Mouse (Mus musculus): ENCODE results near the gene Slc25a39. TPM values are rescaled to one million over a fixed set of nuclear protein-coding genes. Genes with fewer than 3 reads are reported as not detected.

The Slc25a39 gene
- polyA plus RNA-seq (2012; rRNA removed) = 139 and 165 TPM in 2 replicates

DNA sequence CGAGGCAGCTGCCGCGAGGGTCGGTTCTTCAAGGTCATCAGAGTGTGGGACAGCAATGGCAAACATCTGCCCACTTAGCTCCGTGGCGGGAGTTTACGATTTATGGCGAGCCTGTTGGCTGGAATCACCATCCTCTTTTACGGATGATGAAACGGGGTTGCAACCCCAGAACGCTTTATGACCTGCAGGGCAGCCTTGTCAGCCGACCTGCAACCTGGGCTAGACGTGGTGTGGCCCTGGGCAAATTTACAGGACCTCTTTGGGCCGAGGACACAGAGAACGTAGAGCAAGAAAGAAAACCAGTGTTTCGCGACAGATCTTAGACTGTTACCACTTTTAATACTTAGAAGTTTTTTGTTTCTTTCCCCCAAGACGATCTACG, at the start of gene Slc25a39:
Slc25a39 (minus strand) TSS at position 113 of the 382 bp plus-strand sequence.

GRCm38 (mm10) chr11:102447497-102447896, 39.8 kb upstream of the Slc25a39 start, which contains the start of gene Fam171a2:
TSS of gene Fam171a2 (minus strand) at chr11:102447682.

DNA sequence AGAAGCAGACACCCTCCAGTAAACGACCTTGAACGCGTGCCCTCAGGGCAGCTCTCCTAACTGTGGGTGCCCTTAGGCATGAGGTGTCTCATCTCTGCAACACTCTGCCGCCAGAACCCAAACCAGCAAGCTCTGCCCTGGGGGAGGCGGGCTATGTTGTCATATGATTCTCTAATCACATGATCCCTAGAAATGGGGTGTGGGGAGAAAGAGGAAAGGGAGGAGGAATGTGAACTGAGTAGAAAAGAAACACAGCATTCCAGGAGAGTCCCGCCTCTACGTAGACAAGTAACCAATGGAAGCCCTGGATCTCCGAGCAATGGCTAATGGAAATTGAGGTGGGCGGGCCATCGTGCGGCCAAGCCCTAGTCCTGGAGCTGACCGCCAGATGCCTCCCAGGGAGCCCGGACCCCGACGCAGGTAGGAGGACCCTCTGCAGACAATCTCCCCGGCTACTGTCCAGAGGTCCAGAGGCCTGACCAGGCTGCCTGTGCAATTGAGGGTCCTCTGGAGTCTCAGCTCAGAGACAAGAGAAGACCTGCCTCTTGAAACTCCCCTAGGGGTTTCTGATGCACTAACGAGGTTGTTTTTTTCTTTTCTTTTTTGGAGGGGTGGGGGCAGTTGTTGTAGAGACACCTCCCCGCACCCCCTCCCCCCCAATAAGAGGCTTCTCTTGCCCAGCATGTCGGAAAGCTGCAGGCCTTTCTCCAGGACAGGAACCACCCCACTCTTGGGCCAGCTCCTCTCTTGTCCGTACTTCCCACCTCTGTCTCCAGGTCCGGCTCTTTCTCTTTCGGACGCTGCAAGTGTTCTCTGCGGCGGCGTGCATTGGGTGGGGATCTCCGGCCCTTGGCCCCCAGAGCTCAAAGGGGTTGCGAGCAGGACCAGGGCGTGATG, 22.6 kb upstream of the Slc25a39 start, which contains the start of gene Grn:
Grn (plus strand) TSS at position 195 of the 897 bp plus-strand sequence.

GRCm38 (mm10) chr11:102393238-102393634, 14.5 kb downstream of the Slc25a39 start, which contains the start of gene Rundc3a:
TSS of gene Rundc3a (plus strand) at chr11:102393403.

GRCm38 (mm10) chr11:102366103-102366502, 41.6 kb downstream of the Slc25a39 start, which contains the start of gene Slc4a1:
TSS of gene Slc4a1 (minus strand) at chr11:102366203.

Other genes starting within 250 kb of the Slc25a39 start
- 15.8 and 18.5 TPM in 2 replicates for gene Lsm12, start 222.7 kb downstream of the Slc25a39 start, polyA plus RNA-seq (2012; rRNA removed)
- 11.3 and 12.4 TPM in 2 replicates for gene G6pc3, start 218.3 kb downstream of the Slc25a39 start, polyA plus RNA-seq (2012; rRNA removed)
- 7.8 and 8.7 TPM in 2 replicates for gene Hdac5, start 177.8 kb downstream of the Slc25a39 start, polyA plus RNA-seq (2012; rRNA removed)
- 8.9 and 10.8 TPM in 2 replicates for gene BC030867, start 159.1 kb downstream of the Slc25a39 start, polyA plus RNA-seq (2012; rRNA removed)
- gene Asb16, start 139.2 kb downstream of the Slc25a39 start, polyA plus RNA-seq (2012; rRNA removed) = 0.35 and 0.44 TPM in 2 replicates
- 17.8 and 20.8 TPM in 2 replicates for gene Tmub2, start 123.0 kb downstream of the Slc25a39 start, polyA plus RNA-seq (2012; rRNA removed)
- gene Atxn7l3, start 111.3 kb downstream of the Slc25a39 start, polyA plus RNA-seq (2012; rRNA removed) = 9.7 and 11.9 TPM in 2 replicates
- gene Ubtf, start 88.2 kb downstream of the Slc25a39 start, polyA plus RNA-seq (2012; rRNA removed) = 37.1 and 39.9 TPM in 2 replicates
- 475 and 571 TPM in 2 replicates for gene Slc4a1, start 41.7 kb downstream of the Slc25a39 start, polyA plus RNA-seq (2012; rRNA removed)
- gene Rundc3a, start 14.5 kb downstream of the Slc25a39 start, polyA plus RNA-seq (2012; rRNA removed) = 0.87 and 1.2 TPM in 2 replicates
- gene Grn, start 22.4 kb upstream of the Slc25a39 start, polyA plus RNA-seq (2012; rRNA removed) = 23.0 and 31.6 TPM in 2 replicates
- 1.1 and 1.5 TPM in 2 replicates for gene Fam171a2, start 39.7 kb upstream of the Slc25a39 start, polyA plus RNA-seq (2012; rRNA removed)
- gene Itga2b, start 62.2 kb upstream of the Slc25a39 start, polyA plus RNA-seq (2012; rRNA removed) = 35.8 and 37.7 TPM in 2 replicates
- 7.9 and 8.9 TPM in 2 replicates for gene Gpatch8, start 148.4 kb upstream of the Slc25a39 start, polyA plus RNA-seq (2012; rRNA removed)
- gene Gm11627, start 171.5 kb upstream of the Slc25a39 start, polyA plus RNA-seq (2012; rRNA removed) = 0.07 and 0.09 TPM in 2 replicates
- gene Fzd2, start 196.4 kb upstream of the Slc25a39 start, polyA plus RNA-seq (2012; rRNA removed) = 0.62 and 1.5 TPM in 2 replicates